Mouse (Mus musculus) thymus, postnatal 4 days (tissue): ENCODE measurements around the gene Oip5.

Experiments
- DNase-seq: peaks from one replicate; pipeline ENCODE4 v3.0.0; 2021

The Oip5 gene

DNA sequence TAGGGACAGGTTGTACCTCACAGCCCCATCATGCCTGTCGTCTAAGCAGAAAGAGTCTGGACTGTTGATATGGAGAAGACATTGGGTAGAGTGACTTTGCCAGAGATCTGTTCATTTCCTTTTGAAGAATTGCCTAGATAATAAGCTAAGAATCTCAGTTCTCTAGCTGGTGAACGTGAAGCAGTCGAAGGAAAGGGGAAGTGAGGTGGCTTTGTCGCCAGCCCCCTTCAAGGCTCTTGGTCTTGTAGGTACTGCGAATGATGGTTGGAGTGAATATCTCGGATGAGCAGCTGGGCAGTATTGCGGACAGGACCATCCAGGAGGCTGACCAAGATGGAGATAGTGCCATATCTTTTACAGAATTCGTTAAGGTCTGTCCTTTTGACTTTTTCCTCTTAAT, 34.0 kb downstream of the Oip5 start:
- DNase-seq: no peak

DNA sequence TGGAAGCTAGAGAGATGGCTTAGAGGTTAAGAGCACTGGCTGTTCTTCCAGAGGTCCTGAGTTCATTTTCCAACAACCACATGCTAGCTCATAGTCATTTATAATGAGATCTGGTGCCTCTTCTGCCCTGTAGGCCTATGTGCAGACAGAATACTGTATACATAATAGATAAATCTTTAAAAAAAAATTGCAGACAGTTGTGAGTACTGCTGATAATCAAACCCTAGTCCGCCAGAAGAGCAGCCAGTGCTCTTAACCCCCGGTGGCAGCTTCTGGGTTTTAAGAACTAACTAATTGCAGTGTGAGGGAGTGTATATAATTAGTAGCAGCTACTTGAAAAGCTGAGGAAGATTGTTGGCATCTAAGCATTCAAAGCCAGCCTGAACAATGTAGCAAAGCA, 34.8 kb downstream of the Oip5 start:
- no peak for DNase-seq

DNA sequence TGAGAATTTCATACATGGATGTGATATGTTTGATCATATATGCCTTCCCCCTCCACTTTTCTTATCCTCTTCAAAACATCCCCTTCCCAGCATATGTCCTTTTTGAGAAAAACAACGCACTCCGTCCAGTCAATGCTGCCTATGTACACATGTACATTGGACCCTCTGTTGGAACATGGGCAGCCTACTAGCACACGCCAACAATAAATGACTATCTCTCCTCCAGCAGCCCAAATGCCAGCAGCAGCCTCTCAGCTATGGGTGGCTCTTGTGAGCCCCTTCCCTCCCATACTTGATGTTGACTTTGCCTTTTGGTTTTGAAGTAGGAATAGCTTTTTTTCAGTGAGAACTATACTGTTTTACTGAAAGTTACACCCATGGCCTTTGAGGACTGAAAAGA, 36.7 kb downstream of the Oip5 start:
- no peak for DNase-seq

DNA sequence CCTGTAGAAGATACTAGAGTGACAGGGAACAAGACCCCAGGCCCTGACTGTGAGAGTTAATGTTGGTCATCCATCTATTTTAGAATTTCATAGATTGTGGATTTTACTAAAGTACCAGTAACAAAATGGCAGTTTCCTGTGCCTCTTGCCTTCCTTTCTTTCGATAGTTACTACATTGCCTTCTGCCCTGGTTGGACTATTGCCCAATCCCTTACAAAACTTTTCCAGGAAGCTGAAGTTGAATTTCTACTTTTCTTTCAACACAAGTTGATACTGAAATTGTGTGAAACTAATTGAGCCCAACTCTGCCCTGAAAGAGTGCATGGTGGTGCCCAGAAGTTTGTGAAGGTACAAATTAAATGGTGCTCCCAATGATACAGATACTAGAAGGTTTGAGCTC, 45.8 kb downstream of the Oip5 start:
- DNase-seq: no peak

DNA sequence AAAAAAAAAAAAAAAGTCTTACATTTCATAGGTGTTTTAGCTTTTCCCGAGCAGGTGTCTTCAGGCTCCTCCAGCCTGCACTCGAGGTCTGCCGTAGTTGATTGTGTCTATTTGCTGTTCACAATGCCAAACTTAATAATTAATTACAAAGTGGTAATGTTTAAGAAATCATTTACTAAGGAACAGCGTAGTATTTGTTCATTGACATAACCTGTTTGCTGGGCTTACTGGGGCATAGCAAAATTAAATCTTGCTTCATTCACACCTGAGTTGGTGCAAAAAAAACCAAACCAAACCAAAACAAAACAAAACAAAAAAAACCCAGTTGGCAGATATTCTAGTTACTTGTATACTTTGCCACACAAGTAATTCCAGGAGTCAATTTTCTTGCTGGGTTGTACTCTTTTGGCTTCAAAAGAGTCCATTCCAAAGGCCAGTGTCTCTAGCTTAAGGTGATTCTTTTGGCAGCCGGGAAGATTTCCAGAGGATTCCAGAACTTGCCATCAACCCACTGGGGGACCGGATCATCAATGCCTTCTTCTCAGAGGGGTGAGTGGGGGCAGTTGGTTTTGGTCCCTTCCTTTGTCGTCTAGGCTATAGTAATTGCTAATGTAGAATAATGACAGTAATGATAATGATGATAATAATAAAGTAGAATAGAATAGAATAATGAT, 52.0 kb downstream of the Oip5 start:
- no peak for DNase-seq

DNA sequence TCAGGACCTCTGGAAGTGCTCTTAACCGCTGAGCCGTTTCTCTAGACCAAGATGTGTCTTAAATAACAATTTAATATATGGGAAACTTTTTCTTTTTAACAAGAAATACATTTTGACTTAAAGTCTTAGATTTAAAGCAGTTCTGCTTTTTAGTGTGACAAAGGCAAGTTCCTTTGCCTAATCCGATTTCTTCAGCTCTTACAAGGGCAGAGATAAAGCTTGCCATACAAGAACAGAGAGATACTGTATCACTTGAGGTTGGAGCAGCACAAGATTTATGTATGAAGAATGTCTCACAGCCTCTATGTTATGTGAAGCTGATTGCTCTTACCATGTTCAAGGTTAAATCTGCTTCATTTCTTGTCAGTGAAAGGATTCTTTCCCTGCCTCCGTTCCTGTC, 53.0 kb downstream of the Oip5 start:
- DNase-seq: no peak

DNA sequence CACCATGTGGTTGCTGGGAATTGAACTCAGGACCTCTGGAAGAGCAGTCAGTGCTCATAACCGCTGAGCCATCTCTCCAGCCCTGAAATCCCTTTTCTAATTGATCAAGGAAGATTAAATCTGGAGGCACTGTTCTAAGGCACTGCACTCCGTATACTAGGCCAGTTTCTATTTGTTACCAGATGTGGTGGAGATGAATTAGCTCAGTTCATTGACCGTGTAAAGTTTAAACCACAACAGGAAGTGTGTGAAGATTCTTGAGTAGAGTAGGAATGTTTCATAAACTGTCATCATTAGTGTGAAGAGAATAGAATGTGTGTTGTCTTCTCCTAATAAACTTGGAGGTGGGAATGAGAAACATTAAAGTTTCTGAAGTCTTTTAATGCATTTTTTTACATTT, 56.5 kb downstream of the Oip5 start:
- no peak for DNase-seq
